10 mouse cellular contexts compared by ENCODE assay signal in genomic region chr5:21986311-21986710, GRCm38 (mm10).
A peak's percentile ranks its signal among the peaks of the same experiment; 100 is the strongest.
DNase-seq lines count a peak whose midpoint lies in the region; ATAC-seq and TF ChIP-seq lines count a peak whose summit lies in the region.
"Had no signal": no experiment of that assay in that cellular context is flagged by ENCODE, and none has a peak within 500 bp of the region (broad histone marks: within the 10 kb centered on the region; RNA-seq: fewer than 3 reads in every experiment).

No protein-coding gene starts in this region.

- no peak overlapping the region for H3K27ac ChIP-seq in kidney, embryonic 15.5 days
- no peak overlapping the region for H3K27ac ChIP-seq in CH12.LX (ENCODE audit: insufficient read depth, low read depth)
- H3K27ac ChIP-seq in cortical plate, adult 2 months (ENCODE audit: insufficient read depth, low read length) = no peak overlapping the region
- no peak overlapping the region for H3K27ac ChIP-seq in kidney, postnatal 0 days
- H3K27ac ChIP-seq: liver, embryonic 15.5 days had no signal

- dilution Hi-C loops in CH12.LX (cut with MboI; ENCODE audit: extremely low pct_ligation_motif_present, extremely low pct_unique_long_range_greater_than_20kb, low sequenced_read_pairs) = no loop called here

- no peaks in the 10 kb centered on the region for H3K79me2 ChIP-seq in CH12.LX (replicated peaks; ENCODE audit: control insufficient read depth, extremely low read depth, insufficient read depth, poor library complexity, severe bottlenecking)

- peak; percentile 92 for TF ChIP-seq RAD21 in CH12.LX (IDR thresholded peaks at IDR 0.05; ENCODE audit: low read depth, low read length)

- no peak for TF ChIP-seq POLR2A in CH12.LX (IDR thresholded peaks at IDR 0.05; ENCODE audit: low read depth, low read length)
- TF ChIP-seq POLR2A in cortical plate, adult 2 months (IDR thresholded peaks at IDR 0.05; ENCODE audit: extremely low read depth, insufficient read depth, low read length) = no peak

- H3K4me1 ChIP-seq in kidney, embryonic 15.5 days = no peaks in the 10 kb centered on the region
- no peaks in the 10 kb centered on the region; a peak in 1 of 4 replicates for H3K4me1 ChIP-seq in CH12.LX (ENCODE audit: control insufficient read depth in 1 of 2, insufficient read depth in 2 of 2)
- peaks cover 4% of the 10 kb centered on the region; the same call in 1 of the 2 replicates for H3K4me1 ChIP-seq in cortical plate, adult 2 months (ENCODE audit: control insufficient read depth, insufficient read depth, low read length)
- no peaks in the 10 kb centered on the region for H3K4me1 ChIP-seq in kidney, postnatal 0 days (replicated peaks; ENCODE audit: insufficient read depth, low read length)
- H3K4me1 ChIP-seq: liver, embryonic 15.5 days had no signal

- H3K9me3 ChIP-seq in kidney, embryonic 15.5 days (replicated peaks) = no peaks in the 10 kb centered on the region
- H3K9me3 ChIP-seq in CH12.LX (replicated peaks; ENCODE audit: low read length) = peaks cover 11% of the 10 kb centered on the region
- H3K9me3 ChIP-seq in kidney, postnatal 0 days (replicated peaks; ENCODE audit: low read length) = no peaks in the 10 kb centered on the region
- H3K9me3 ChIP-seq: liver, embryonic 15.5 days had no signal

- in situ Hi-C loops in CH12.LX (cut with MboI; ENCODE audit: low pct_ligation_motif_present, low pct_unique_long_range_greater_than_20kb, low sequenced_read_pairs) = no loop called here

- 59% methylated on average over 4 of the region's 4 CpGs for WGBS in kidney, embryonic 15.5 days
- WGBS in kidney, postnatal 0 days = 64% methylated on average over 4 of the region's 4 CpGs

- no peak overlapping the region for H3K9ac ChIP-seq in kidney, embryonic 15.5 days
- no peak overlapping the region for H3K9ac ChIP-seq in CH12.LX (ENCODE audit: insufficient read depth, low read depth)
- H3K9ac ChIP-seq in kidney, postnatal 0 days (ENCODE audit: low read depth, low read length) = no peak overlapping the region
- H3K9ac ChIP-seq: liver, embryonic 15.5 days had no signal

- no peak for ATAC-seq in kidney, embryonic 15.5 days (replicated peaks; ENCODE audit: low FRiP score)
- ATAC-seq in kidney, postnatal 0 days (replicated peaks; ENCODE audit: low FRiP score, low read depth) = no peak

- H3K4me2 ChIP-seq in kidney, embryonic 15.5 days = no peak overlapping the region
- H3K4me2 ChIP-seq in CH12.LX (ENCODE audit: insufficient read depth, low read depth, poor library complexity, severe bottlenecking) = peak overlapping the region; percentile 29; the same call in 1 of the 2 replicates
- no peak overlapping the region for H3K4me2 ChIP-seq in kidney, postnatal 0 days (ENCODE audit: low read length)
- H3K4me2 ChIP-seq: liver, embryonic 15.5 days had no signal

- peak; percentile 87 to 88 for TF ChIP-seq CTCF in CH12.LX (conservative IDR thresholded peaks at IDR 0.05 in 1 of 2, IDR thresholded peaks at IDR 0.05 in 1 of 2; ENCODE audit: low read depth in 2 of 2, low read length in 2 of 2)
- TF ChIP-seq CTCF in cortical plate, adult 2 months (IDR thresholded peaks at IDR 0.05; ENCODE audit: extremely low read depth, insufficient read depth, low read length) = peak; percentile 45; the same call in 1 of the 2 replicates
- peak; percentile 71 for TF ChIP-seq CTCF in kidney, postnatal 0 days (IDR thresholded peaks at IDR 0.05; ENCODE audit: low read depth)

- no peaks in the 10 kb centered on the region for H3K27me3 ChIP-seq in kidney, embryonic 15.5 days
- H3K27me3 ChIP-seq in CH12.LX (replicated peaks) = no peaks in the 10 kb centered on the region
- no peaks in the 10 kb centered on the region for H3K27me3 ChIP-seq in kidney, postnatal 0 days (ENCODE audit: insufficient read depth, low read length)
- H3K27me3 ChIP-seq: liver, embryonic 15.5 days had no signal

- no peak overlapping the region for H3K4me3 ChIP-seq in kidney, embryonic 15.5 days (replicated peaks)
- no peak overlapping the region for H3K4me3 ChIP-seq in CH12.LX (replicated peaks in 1 of 3; ENCODE audit: low read depth in 2 of 3, low read length in 2 of 3, poor library complexity in 1 of 3)
- H3K4me3 ChIP-seq in cortical plate, adult 2 months (ENCODE audit: insufficient read depth, low read length) = no peak overlapping the region
- no peak overlapping the region for H3K4me3 ChIP-seq in kidney, postnatal 0 days (replicated peaks; ENCODE audit: low read depth, low read length)
- H3K4me3 ChIP-seq: erythroblast, embryonic 14.5 days; liver, embryonic 15.5 days had no signal

- no peak for TF ChIP-seq EP300 in CH12.LX (IDR thresholded peaks at IDR 0.05; ENCODE audit: low read length)

- DNase-seq in kidney, adult 11 months = peak; percentile 9
- DNase-seq in CH12.LX (ENCODE audit: extremely low read depth) (peak; percentile 74), adipocyte (ENCODE audit: low spot score) (peak; percentile 66)
- DNase-seq in kidney, postnatal 0 days (ENCODE audit: low spot score) = peak; percentile 24
- DNase-seq in naive thymus-derived CD4-positive, alpha-beta T cell, adult 2 months (ENCODE audit: low read depth) = peak; percentile 13
- DNase-seq in urinary bladder, postnatal 4 days (ENCODE audit: low spot score in 2 of 2) = no peak

- H3K36me3 ChIP-seq in kidney, embryonic 15.5 days = no peaks in the 10 kb centered on the region
- no peaks in the 10 kb centered on the region for H3K36me3 ChIP-seq in CH12.LX (replicated peaks in 1 of 2; ENCODE audit: control insufficient read depth in 1 of 2, insufficient read depth in 1 of 2, low read length in 1 of 2)
- no peaks in the 10 kb centered on the region for H3K36me3 ChIP-seq in kidney, postnatal 0 days (ENCODE audit: insufficient read depth, low read length)

TF ChIP-seq in CH12.LX, 34 proteins besides CTCF, POLR2A, EP300 and RAD21:
- TF ChIP-seq BHLHE40 (IDR thresholded peaks at IDR 0.05; ENCODE audit: low read depth, low read length) (0 out of 2 replicates have a peak, but pooled peaks have one; percentile 30), TCF12 (IDR thresholded peaks at IDR 0.05; ENCODE audit: low read depth, low read length) (no peak), ETS1 (conservative IDR thresholded peaks at IDR 0.05; ENCODE audit: low read depth, low read length) (no peak), SMC3 (IDR thresholded peaks at IDR 0.05; ENCODE audit: low read depth, low read length) (peak; percentile 85), IRF4 (IDR thresholded peaks at IDR 0.05; ENCODE audit: low read depth, low read length) (no peak), UBTF (IDR thresholded peaks at IDR 0.05; ENCODE audit: low read depth, low read length) (no peak), USF1 (IDR thresholded peaks at IDR 0.05; ENCODE audit: low read depth, low read length) (no peak), MAFK (IDR thresholded peaks at IDR 0.05; ENCODE audit: insufficient replicate concordance, low read length) (0 out of 2 replicates have a peak, but pooled peaks have one; percentile 6), ZC3H11A (IDR thresholded peaks at IDR 0.05; ENCODE audit: low read depth, low read length) (peak; percentile 68)

Comparison
In these comparisons a context has a peak if more than half of its experiments do, and no peak if none do; other contexts are left out.
1. DNase-seq: peak in kidney, adult 11 months (single experiment), CH12.LX (single experiment), adipocyte (single experiment), kidney, postnatal 0 days (single experiment) and naive thymus-derived CD4-positive, alpha-beta T cell, adult 2 months (single experiment); none in urinary bladder, postnatal 4 days (0 of 2).
2. Peak in every context shown above with its lines, with median percentiles within 50 percentile points of each other: CTCF ChIP-seq.